Mouse (Mus musculus) fibroblast of lung, adult 2 months (primary cell): ENCODE results near the gene Psma7.

Source experiments
- DNase-seq: peaks from one replicate; pipeline ENCODE4 v3.0.0-alpha.2; 2011; ENCODE audit warnings: low read depth

Gene Psma7

GRCm38 (mm10) chr2:180001635-180002034 is 40.6 kb downstream of the Psma7 start:
- no peak for DNase-seq

GRCm38 (mm10) chr2:179998431-179998830 is 43.8 kb downstream of the Psma7 start:
- DNase-seq, result no peak

DNA sequence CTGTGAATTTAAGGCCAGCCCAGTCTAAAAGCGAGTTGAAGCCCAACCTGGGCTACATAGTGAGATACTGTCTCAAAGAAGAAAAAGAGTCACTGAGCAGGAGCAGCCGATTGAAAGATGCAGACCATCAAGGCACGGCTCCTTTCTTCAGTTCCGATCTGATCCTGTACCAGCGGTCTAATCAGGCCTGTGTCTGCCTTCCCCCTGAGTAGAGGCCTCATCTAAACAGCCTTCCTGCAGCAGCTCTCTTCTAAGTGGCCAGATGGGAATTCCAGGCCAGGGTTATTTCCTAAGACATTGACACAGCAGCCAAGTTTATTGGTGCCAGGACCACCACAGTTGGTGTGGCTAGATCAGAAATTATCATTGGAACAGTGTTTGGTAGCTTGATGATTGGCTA is 49.2 kb downstream of the Psma7 start:
- no peak for DNase-seq

GRCm38 (mm10) chr2:179989098-179989497 is 53.1 kb downstream of the Psma7 start:
- no peak for DNase-seq

- no peak for DNase-seq
Observed at GRCm38 (mm10) chr2:179986437-179987022, 55.7 kb downstream of the Psma7 start.
